Mouse (Mus musculus) testis, postnatal 14 days (tissue): ENCODE measurements around the gene Negr1.

Source experiments
- DNase-seq: peaks from one replicate; pipeline ENCODE4 v3.0.0; 2021; ENCODE audit warnings: low spot score

Negr1 gene

GRCm38 (mm10) chr3:156690059-156690605 lies 128.5 kb downstream of the Negr1 start:
- no peak for DNase-seq

- no peak for DNase-seq
Measured at GRCm38 (mm10) chr3:156698687-156699086, 137.1 kb downstream of the Negr1 start.

GRCm38 (mm10) chr3:156703241-156703640 lies 141.6 kb downstream of the Negr1 start:
- no peak for DNase-seq

- no peak for DNase-seq
Measured at GRCm38 (mm10) chr3:156710240-156710639, 148.6 kb downstream of the Negr1 start.

GRCm38 (mm10) chr3:156710693-156711092 lies 149.1 kb downstream of the Negr1 start:
- no peak for DNase-seq

GRCm38 (mm10) chr3:156736335-156736734 lies 174.7 kb downstream of the Negr1 start:
- no peak for DNase-seq

- no peak for DNase-seq
Measured at GRCm38 (mm10) chr3:156739529-156739928, 177.9 kb downstream of the Negr1 start.

- DNase-seq: no peak
Measured at GRCm38 (mm10) chr3:156743266-156743665, 181.7 kb downstream of the Negr1 start.

- DNase-seq: no peak
Measured at GRCm38 (mm10) chr3:156745218-156745770, 183.7 kb downstream of the Negr1 start.

- DNase-seq: no peak
Measured at GRCm38 (mm10) chr3:156747456-156747855, 185.9 kb downstream of the Negr1 start.

GRCm38 (mm10) chr3:156753780-156754373 lies 192.3 kb downstream of the Negr1 start:
- DNase-seq: no peak

- DNase-seq: no peak
Measured at GRCm38 (mm10) chr3:156754790-156755530, 193.4 kb downstream of the Negr1 start.

GRCm38 (mm10) chr3:156765015-156765414 lies 203.4 kb downstream of the Negr1 start:
- DNase-seq: no peak

- no peak for DNase-seq
Measured at GRCm38 (mm10) chr3:156766171-156766845, 204.7 kb downstream of the Negr1 start.

- DNase-seq: no peak
Measured at GRCm38 (mm10) chr3:156771626-156772025, 210.0 kb downstream of the Negr1 start.

- no peak for DNase-seq
Measured at GRCm38 (mm10) chr3:156772057-156772456, 210.5 kb downstream of the Negr1 start.

GRCm38 (mm10) chr3:156784309-156784852 lies 222.8 kb downstream of the Negr1 start:
- no peak for DNase-seq

- DNase-seq: no peak
Measured at GRCm38 (mm10) chr3:156786355-156786754, 224.8 kb downstream of the Negr1 start.

GRCm38 (mm10) chr3:156791234-156791633 lies 229.6 kb downstream of the Negr1 start:
- no peak for DNase-seq

GRCm38 (mm10) chr3:156792743-156793142 lies 231.1 kb downstream of the Negr1 start:
- DNase-seq: no peak

GRCm38 (mm10) chr3:156794091-156794490 lies 232.5 kb downstream of the Negr1 start:
- no peak for DNase-seq

- DNase-seq: no peak
Measured at GRCm38 (mm10) chr3:156794610-156795009, 233.0 kb downstream of the Negr1 start.
